Mouse (Mus musculus) liver (tissue): ENCODE data around the gene Apex2.
A peak's percentile ranks its signal among the peaks of the same experiment; 100 is the strongest.

ENCODE experiments used
- DNase-seq: peaks from one replicate; pipeline ENCODE4 v3.0.0-alpha.2; 2020; ENCODE audit warnings: mixed read lengths

Gene Apex2

GRCm38 (mm10) chrX:150589696-150590095, at the start of gene Apex2:
TSS of gene Apex2 (minus strand) at chrX:150589868.
- DNase-seq: no peak

GRCm38 (mm10) chrX:150636421-150636820, 46.8 kb upstream of the Apex2 start:
- no peak for DNase-seq

- DNase-seq: no peak
These were observed 9.2 kb upstream of the Apex2 start for GRCm38 (mm10) chrX:150598882-150599281.

GRCm38 (mm10) chrX:150595016-150595760, 5.5 kb upstream of the Apex2 start:
- DNase-seq: peak; percentile 55

GRCm38 (mm10) chrX:150594176-150594575, 4.5 kb upstream of the Apex2 start:
- no peak for DNase-seq

GRCm38 (mm10) chrX:150593266-150594035, 3.8 kb upstream of the Apex2 start:
- DNase-seq: no peak

GRCm38 (mm10) chrX:150588023-150588764, 1.5 kb downstream of the Apex2 start, which contains the start of gene Pfkfb1:
TSS of gene Pfkfb1 (plus strand) at chrX:150588229.
- DNase-seq: peak; percentile 89

- DNase-seq: no peak
These were observed 4.6 kb downstream of the Apex2 start for GRCm38 (mm10) chrX:150585116-150585515.

GRCm38 (mm10) chrX:150581921-150582320, 7.7 kb downstream of the Apex2 start:
- no peak for DNase-seq

- DNase-seq: peak; percentile 73
These were observed 24.9 kb downstream of the Apex2 start for GRCm38 (mm10) chrX:150564644-150565357.

GRCm38 (mm10) chrX:150554032-150554431, 35.6 kb downstream of the Apex2 start:
- DNase-seq: no peak

GRCm38 (mm10) chrX:150551986-150552385, 37.7 kb downstream of the Apex2 start:
- no peak for DNase-seq

GRCm38 (mm10) chrX:150549639-150550038, 40.0 kb downstream of the Apex2 start:
- peak; percentile 87 for DNase-seq

GRCm38 (mm10) chrX:150547239-150547638, 42.4 kb downstream of the Apex2 start, which contains the start of gene Alas2:
TSS of gene Alas2 (plus strand) at chrX:150547375.
- peak; percentile 84 for DNase-seq

- DNase-seq: no peak
These were observed 48.0 kb downstream of the Apex2 start for GRCm38 (mm10) chrX:150541684-150542083.

- no peak for DNase-seq
These were observed 49.6 kb downstream of the Apex2 start for GRCm38 (mm10) chrX:150540111-150540510.

- DNase-seq: peak; percentile 15
These were observed 73.2 kb downstream of the Apex2 start for GRCm38 (mm10) chrX:150516477-150516876.

GRCm38 (mm10) chrX:150516015-150516414, 73.7 kb downstream of the Apex2 start:
- DNase-seq: peak; percentile 49

- DNase-seq: no peak
These were observed 75.5 kb downstream of the Apex2 start for GRCm38 (mm10) chrX:150514127-150514526.

- DNase-seq: no peak
These were observed 78.4 kb downstream of the Apex2 start for GRCm38 (mm10) chrX:150511274-150511673.

GRCm38 (mm10) chrX:150510631-150511030, 79.0 kb downstream of the Apex2 start:
- peak; percentile 5 for DNase-seq

- DNase-seq: no peak
These were observed 81.0 kb downstream of the Apex2 start for GRCm38 (mm10) chrX:150508696-150509095.
